37 mouse cellular contexts compared by ENCODE assay signal in the genomic region with DNA sequence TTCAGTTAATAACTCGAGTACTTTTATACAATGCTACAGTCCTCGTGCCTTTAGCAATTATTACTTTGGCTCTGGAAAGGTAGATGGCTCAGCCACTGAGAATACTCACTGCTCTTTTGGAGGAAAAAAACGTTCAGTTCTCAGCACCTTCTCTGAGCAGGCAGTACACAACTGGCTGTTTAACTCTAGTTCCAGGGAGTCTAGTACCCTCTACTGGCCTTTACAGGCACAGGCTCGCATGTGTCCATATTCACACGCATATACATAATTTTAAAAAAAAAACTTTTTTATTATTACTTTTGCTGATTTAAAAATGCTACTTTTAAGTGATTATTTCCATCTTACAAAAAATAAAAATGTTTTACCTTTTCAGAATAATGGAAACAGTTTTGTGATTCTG. TPM values are rescaled to one million over a fixed set of nuclear protein-coding genes. Genes with fewer than 3 reads are reported as not detected.
DNase-seq lines count a peak whose midpoint lies in the region; ATAC-seq and TF ChIP-seq lines count a peak whose summit lies in the region.
"Had no signal": no experiment of that assay in that cellular context is flagged by ENCODE, and none has a peak within 500 bp of the region (broad histone marks: within the 10 kb centered on the region; RNA-seq: fewer than 3 reads in every experiment).

No protein-coding gene starts in this region.

- DNase-seq in layer of hippocampus, adult 2 months (ENCODE audit: low spot score in 2 of 2) = no peak
- DNase-seq in layer of hippocampus, postnatal 25 days (ENCODE audit: extremely low spot score in 1 of 2, low spot score in 1 of 2) = no peak
- DNase-seq in 416B (ENCODE audit: low read depth) (peak; percentile 37), CH12.LX (ENCODE audit: extremely low read depth) (no peak), Patski (ENCODE audit: low read depth, low spot score) (no peak)
- no peak for DNase-seq in embryonic facial prominence, embryonic 10.5 days (ENCODE audit: low spot score)
- no peak for DNase-seq in frontal cortex, postnatal 25 days (ENCODE audit: low spot score in 2 of 2)
- no peak for DNase-seq in thymus, postnatal 36 days
- DNase-seq: adrenal gland, postnatal 10 days; adrenal gland, postnatal 36 days; cerebellum, adult 11 months; cerebellum, adult 2 months; cerebellum, adult 9-11 months; cerebellum, postnatal 25 days; embryo, embryonic 11 days; gastrocnemius, postnatal 10 days; gastrocnemius, postnatal 36 days; kidney, adult 2 months had no signal

- ATAC-seq in Patski = no peak
- ATAC-seq: activated CD4-positive, CD25-positive, alpha-beta regulatory T cell, adult 4 months; CD4-positive, CD25-positive, alpha-beta regulatory T cell, adult 4 months; forebrain, embryonic 14.5 days; hindbrain, embryonic 16.5 days; intestine, embryonic 16.5 days had no signal

- H3K27me3 ChIP-seq in CH12.LX (replicated peaks) = no peaks in the 10 kb centered on the region
- peaks cover 4% of the 10 kb centered on the region for H3K27me3 ChIP-seq in Patski
- H3K27me3 ChIP-seq in embryonic facial prominence, embryonic 10.5 days (replicated peaks; ENCODE audit: low read depth, poor library complexity, severe bottlenecking) = no peaks in the 10 kb centered on the region
- H3K27me3 ChIP-seq: hindbrain, embryonic 13.5 days had no signal

- 80% methylated on average over 5 of the region's 5 CpGs for WGBS in embryonic facial prominence, embryonic 10.5 days

- TF ChIP-seq POLR2A in CH12.LX (IDR thresholded peaks at IDR 0.05; ENCODE audit: low read depth, low read length) = no peak

- peak; percentile 28; the same call in 1 of the 2 replicates for TF ChIP-seq CTCF in layer of hippocampus, adult 2 months (conservative IDR thresholded peaks at IDR 0.05)
- TF ChIP-seq CTCF in CH12.LX (conservative IDR thresholded peaks at IDR 0.05 in 1 of 2, IDR thresholded peaks at IDR 0.05 in 1 of 2; ENCODE audit: low read depth in 2 of 2, low read length in 2 of 2) = peak; percentile 11 to 57; a peak in 2 of 4 replicates
- peak; percentile 19 for TF ChIP-seq CTCF in Patski (IDR thresholded peaks at IDR 0.05)

- no peaks in the 10 kb centered on the region for H3K4me1 ChIP-seq in CH12.LX (ENCODE audit: control insufficient read depth in 1 of 2, insufficient read depth in 2 of 2)
- H3K4me1 ChIP-seq in embryonic facial prominence, embryonic 10.5 days = 0 out of 2 replicates have a peak, but pooled peaks cover 2% of the 10 kb centered on the region

- no peaks in the 10 kb centered on the region for H3K9me3 ChIP-seq in CH12.LX (replicated peaks; ENCODE audit: low read length)
- no peaks in the 10 kb centered on the region for H3K9me3 ChIP-seq in embryonic facial prominence, embryonic 10.5 days
- H3K9me3 ChIP-seq: hindbrain, embryonic 10.5 days; hindbrain, embryonic 13.5 days had no signal

- no peak overlapping the region for H3K4me2 ChIP-seq in CH12.LX (ENCODE audit: insufficient read depth, low read depth, poor library complexity, severe bottlenecking)
- H3K4me2 ChIP-seq: heart, embryonic 11.5 days; hindbrain, embryonic 13.5 days had no signal

- H3K36me3 ChIP-seq in CH12.LX (replicated peaks in 1 of 2; ENCODE audit: control insufficient read depth in 1 of 2, insufficient read depth in 1 of 2, low read length in 1 of 2) = no peaks in the 10 kb centered on the region
- H3K36me3 ChIP-seq in embryonic facial prominence, embryonic 10.5 days (replicated peaks) = no peaks in the 10 kb centered on the region
- H3K36me3 ChIP-seq: G1E; hindbrain, embryonic 10.5 days; hindbrain, embryonic 13.5 days had no signal

- peak; percentile 57 for TF ChIP-seq RAD21 in CH12.LX (IDR thresholded peaks at IDR 0.05; ENCODE audit: low read depth, low read length)

- no peak overlapping the region for H3K4me3 ChIP-seq in layer of hippocampus, adult 2 months
- no peak overlapping the region for H3K4me3 ChIP-seq in CH12.LX (replicated peaks in 1 of 3; ENCODE audit: low read depth in 2 of 3, low read length in 2 of 3, poor library complexity in 1 of 3)
- H3K4me3 ChIP-seq in embryonic facial prominence, embryonic 10.5 days = no peak overlapping the region
- H3K4me3 ChIP-seq: hindbrain, embryonic 10.5 days; hindbrain, embryonic 13.5 days had no signal

- in situ Hi-C loops in CH12.LX (cut with MboI; ENCODE audit: low pct_ligation_motif_present, low pct_unique_long_range_greater_than_20kb, low sequenced_read_pairs) = no loop called here
- in situ Hi-C loops in Patski (cut with MboI; ENCODE audit: low pct_unique_long_range_greater_than_20kb) = no loop called here

- no peak for TF ChIP-seq EP300 in CH12.LX (IDR thresholded peaks at IDR 0.05; ENCODE audit: low read length)

- dilution Hi-C loops in CH12.LX (cut with MboI; ENCODE audit: extremely low pct_ligation_motif_present, extremely low pct_unique_long_range_greater_than_20kb, low sequenced_read_pairs) = no loop called here

- no peak overlapping the region for H3K9ac ChIP-seq in CH12.LX (ENCODE audit: insufficient read depth, low read depth)
- H3K9ac ChIP-seq: hindbrain, embryonic 13.5 days had no signal

- POLR2A ChIA-PET in Patski (lab: Charles Lee) = no interaction called here

- CTCF ChIA-PET in Patski (lab: Charles Lee) = no interaction called here

- no peak overlapping the region for H3K27ac ChIP-seq in layer of hippocampus, adult 2 months
- H3K27ac ChIP-seq in CH12.LX (ENCODE audit: insufficient read depth, low read depth) = no peak overlapping the region
- H3K27ac ChIP-seq in embryonic facial prominence, embryonic 10.5 days (replicated peaks) = no peak overlapping the region
- H3K27ac ChIP-seq: hindbrain, embryonic 10.5 days; hindbrain, embryonic 13.5 days had no signal

- H3K79me2 ChIP-seq in CH12.LX (replicated peaks; ENCODE audit: control insufficient read depth, extremely low read depth, insufficient read depth, poor library complexity, severe bottlenecking) = no peaks in the 10 kb centered on the region

TF ChIP-seq in CH12.LX, 34 proteins besides CTCF, POLR2A, EP300 and RAD21:
- TF ChIP-seq SMC3 (IDR thresholded peaks at IDR 0.05; ENCODE audit: low read depth, low read length) (0 out of 2 replicates have a peak, but pooled peaks have one; percentile 12), USF2 (conservative IDR thresholded peaks at IDR 0.05; ENCODE audit: low read depth, low read length) (no peak), GABPA (IDR thresholded peaks at IDR 0.05; ENCODE audit: insufficient replicate concordance, low read depth, low read length) (no peak), ZNF384 (IDR thresholded peaks at IDR 0.05; ENCODE audit: low read depth, low read length) (peak; percentile 9; the same call in 1 of the 2 replicates)
TF ChIP-seq in CH12.LX: peak in this region for 2.

RNA-seq across cellular contexts. Expression of a gene that starts 35.5 kb away (rescaled TPM):
- total RNA-seq in layer of hippocampus, adult 2 months (2021) = 1 to 10 TPM in 1 of 2 experiments, under 1 TPM in 1; 0.23 to 1.5 TPM
- under 1 TPM; 0.34 to 0.56 TPM for total RNA-seq in layer of hippocampus, postnatal 25 days (2021)
- not detected in 2 replicates for total RNA-seq in CH12.LX (2012; rRNA removed)
- not detected in 2 replicates for total RNA-seq in CH12.LX (2014; rRNA removed)
- polyA plus RNA-seq in CH12.LX (2012; ENCODE audit: insufficient read length, low read depth) = not detected in 2 replicates
- polyA plus RNA-seq in Patski (2021) = not detected
- not detected in 2 replicates for polyA plus RNA-seq in embryonic facial prominence, embryonic 10.5 days (2016; fragmentation: Nextera tagmentation; extraction: Ambion mirVana)
- total RNA-seq: adrenal gland, postnatal 10 days; adrenal gland, postnatal 36 days; gastrocnemius, adult 18-20 months; gastrocnemius, postnatal 10 days; gastrocnemius, postnatal 36 days; granulocyte monocyte progenitor cell, adult 5-6 weeks; heart, adult 8-10 months; heart, postnatal 25 days had no signal
- polyA plus RNA-seq: activated CD4-positive, CD25-positive, alpha-beta regulatory T cell, adult 4 months; C2C12; CD4-positive, CD25-positive, alpha-beta regulatory T cell, adult 4 months; embryonic facial prominence, embryonic 11.5 days; embryonic facial prominence, embryonic 14.5 days; forebrain, embryonic 11.5 days; forebrain, embryonic 14.5 days; G1E; heart, embryonic 11.5 days; heart, embryonic 14.5 days; heart, postnatal 0 days; hindbrain, embryonic 10.5 days; hindbrain, embryonic 13.5 days; intestine, embryonic 16.5 days; kidney, adult 2 months had no signal
